Mouse (Mus musculus) neural tube, embryonic 15.5 days (tissue): ENCODE measurements around the gene Phf12. TPM values are rescaled to one million over a fixed set of nuclear protein-coding genes. Genes with fewer than 3 reads are reported as not detected.

Experiments used
- ATAC-seq: fragments of 200-750 bp; cut with Nextera tagmentation; 2 replicates; pipeline ENCODE4 v1.8.0; 2017; ENCODE audit warnings: mild to moderate bottlenecking, moderate TSS enrichment, moderate library complexity; ENCODE audit not compliant: low FRiP score
- H3K27ac ChIP-seq: fragments of 300-500 bp; sonication (generic); replicated peaks from 2 replicates; pipeline ENCODE4 v1.5.1; 2015; ENCODE audit warnings: mild to moderate bottlenecking, inconsistent platforms
- H3K27me3 ChIP-seq: fragments of 300-500 bp; sonication (generic); replicated peaks from 2 replicates; pipeline ENCODE4 v1.6.1; 2015; ENCODE audit warnings: inconsistent platforms
- H3K36me3 ChIP-seq: fragments of 300-500 bp; sonication (generic); 2 replicates; pipeline ENCODE4 v1.6.1; 2015; ENCODE audit warnings: inconsistent platforms
- H3K4me1 ChIP-seq: fragments of 300-500 bp; sonication (generic); 2 replicates; pipeline ENCODE4 v1.6.1; 2015; ENCODE audit warnings: inconsistent platforms
- H3K4me2 ChIP-seq: fragments of 300-500 bp; sonication (generic); 2 replicates; pipeline ENCODE4 v1.6.1; 2015; ENCODE audit warnings: inconsistent platforms, mild to moderate bottlenecking, moderate library complexity
- H3K4me3 ChIP-seq: fragments of 300-500 bp; sonication (generic); replicated peaks from 2 replicates; pipeline ENCODE4 v1.5.1; 2015; ENCODE audit warnings: mild to moderate bottlenecking, inconsistent platforms
- H3K9ac ChIP-seq: fragments of 300-500 bp; sonication (generic); replicated peaks from 2 replicates; pipeline ENCODE4 v1.6.1; 2015; ENCODE audit warnings: mild to moderate bottlenecking, inconsistent platforms
- H3K9me3 ChIP-seq: fragments of 300-500 bp; sonication (generic); replicated peaks from 2 replicates; pipeline ENCODE4 v1.6.1; 2016; ENCODE audit warnings: inconsistent platforms
- whole genome bisulfite sequencing: fragments of 180-500 bp; shearing (Covaris S2); methylation state at CpG from one replicate; pipeline ENCODE4 v1.1.7; 2015; ENCODE audit warnings: mixed read lengths; 5-methylcytosine and 5-hydroxymethylcytosine counted together
- polyA plus RNA-seq: library from polyadenylated mRNA; unstranded; fragments of >200 nt; fragmentation: Nextera tagmentation; extraction: Ambion mirVana; gene quantifications from 2 replicates; pipeline ENCODE4 v1.2.1, GENCODE M21; 2015

Gene Phf12
- polyA plus RNA-seq, 1 experiment from 2014 or later, result 14.6 TPM

- no peaks in the 10 kb centered on the region for H3K27me3 ChIP-seq
- 86% methylated on average over 3 of the region's 3 CpGs for WGBS
- H3K36me3 ChIP-seq, result peaks cover 18% of the 10 kb centered on the region
- peak overlapping the region; percentile 91 for H3K27ac ChIP-seq
- H3K9ac ChIP-seq, result peak overlapping the region; percentile 94
- ATAC-seq, result no peak
- peaks cover 25% of the 10 kb centered on the region for H3K4me1 ChIP-seq
- H3K9me3 ChIP-seq, result no peaks in the 10 kb centered on the region
- peak overlapping the region; percentile 87 for H3K4me2 ChIP-seq
- H3K4me3 ChIP-seq, result peak overlapping the region; percentile 85
Measured at GRCm38 (mm10) chr11:77985541-77986065, 3.0 kb downstream of the Phf12 start.

DNA sequence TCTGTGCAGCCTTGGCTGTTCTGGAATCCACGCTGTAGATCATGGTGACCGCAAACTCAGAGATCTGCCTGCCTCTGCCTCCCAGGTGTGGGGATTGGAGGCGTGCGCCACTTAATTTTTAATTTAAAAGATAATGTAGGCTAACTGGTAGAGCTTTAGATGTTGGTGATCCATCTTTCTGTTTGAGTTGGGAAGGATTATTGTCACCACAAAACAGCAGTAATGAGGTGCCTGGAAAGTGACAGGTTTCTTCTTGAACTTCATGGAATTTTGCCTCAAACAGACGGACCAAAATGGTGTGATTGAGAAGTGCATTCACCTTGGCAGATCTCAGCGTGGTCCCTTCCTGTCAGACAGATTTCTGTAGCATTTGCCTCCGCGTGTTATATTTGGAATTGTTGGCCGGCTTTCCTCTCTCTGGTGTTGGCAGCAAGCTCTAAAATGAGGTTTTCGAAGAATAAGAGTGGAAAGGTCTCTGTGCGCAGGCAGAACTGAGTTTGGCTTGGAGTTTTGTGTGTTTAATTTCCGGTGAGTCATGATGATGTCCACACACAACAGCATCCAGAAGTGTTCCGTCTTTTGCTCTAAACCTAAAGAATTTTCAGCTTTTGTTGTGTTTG lies 6.6 kb downstream of the Phf12 start:
- 94% methylated on average over 13 of the region's 13 CpGs for WGBS
- no peak for ATAC-seq
- Histone ChIP-seq H3K36me3 (peaks cover 22% of the 10 kb centered on the region), H3K4me2 (no peak overlapping the region), H3K4me3 (no peak overlapping the region), H3K27me3 (no peaks in the 10 kb centered on the region), H3K9ac (no peak overlapping the region), H3K27ac (no peak overlapping the region), H3K4me1 (peaks cover 17% of the 10 kb centered on the region), H3K9me3 (no peaks in the 10 kb centered on the region)

DNA sequence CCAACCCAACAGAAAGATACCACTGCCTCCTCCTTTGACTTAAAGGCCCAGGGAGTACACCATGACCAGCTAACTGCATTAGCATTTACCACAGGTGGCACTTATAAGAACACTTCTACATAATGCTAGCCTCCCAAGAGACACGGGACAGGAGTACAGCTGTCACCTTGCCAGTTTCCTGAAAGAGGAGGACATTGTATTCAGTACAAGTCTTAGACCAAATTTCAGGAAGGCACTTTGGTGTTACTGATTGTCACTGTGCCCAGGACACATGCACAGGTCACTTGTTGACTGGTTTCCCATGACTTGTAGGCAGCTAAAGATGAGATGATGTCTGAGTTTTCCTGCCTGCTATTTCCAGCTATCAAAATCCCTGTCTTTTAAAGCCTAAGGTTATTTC lies 13.0 kb downstream of the Phf12 start:
- Histone ChIP-seq H3K4me1 (no peaks in the 10 kb centered on the region), H3K9ac (no peak overlapping the region), H3K9me3 (no peaks in the 10 kb centered on the region), H3K4me3 (no peak overlapping the region), H3K27me3 (no peaks in the 10 kb centered on the region), H3K27ac (no peak overlapping the region), H3K36me3 (peaks cover 3% of the 10 kb centered on the region; the same call in 1 of the 2 replicates), H3K4me2 (no peak overlapping the region)
- no peak for ATAC-seq
- whole genome bisulfite sequencing, result 74% methylated on average over 1 of the region's 1 CpGs

- Histone ChIP-seq H3K9me3 (no peaks in the 10 kb centered on the region), H3K36me3 (peaks cover 47% of the 10 kb centered on the region), H3K27ac (no peak overlapping the region), H3K27me3 (no peaks in the 10 kb centered on the region), H3K4me2 (no peak overlapping the region), H3K4me3 (no peak overlapping the region), H3K4me1 (peaks cover 3% of the 10 kb centered on the region; the same call in 1 of the 2 replicates), H3K9ac (no peak overlapping the region)
- no peak for ATAC-seq
- 96% methylated on average over 5 of the region's 5 CpGs for WGBS
Measured at GRCm38 (mm10) chr11:78006446-78006845, 23.9 kb downstream of the Phf12 start.

- Histone ChIP-seq H3K9ac (no peak overlapping the region), H3K4me3 (no peak overlapping the region), H3K4me2 (no peak overlapping the region), H3K9me3 (no peaks in the 10 kb centered on the region), H3K36me3 (peaks cover 83% of the 10 kb centered on the region), H3K4me1 (no peaks in the 10 kb centered on the region), H3K27ac (no peak overlapping the region), H3K27me3 (no peaks in the 10 kb centered on the region)
- 19% methylated on average over 4 of the region's 4 CpGs for WGBS
- ATAC-seq, result peak; percentile 65; the same call in 1 of the 2 replicates
Measured at GRCm38 (mm10) chr11:78019676-78020075, 37.1 kb downstream of the Phf12 start.

- no peaks in the 10 kb centered on the region for H3K9me3 ChIP-seq
- no peak overlapping the region for H3K27ac ChIP-seq
- H3K27me3 ChIP-seq, result no peaks in the 10 kb centered on the region
- H3K4me1 ChIP-seq, result no peaks in the 10 kb centered on the region
- no peak overlapping the region for H3K9ac ChIP-seq
- no peak overlapping the region for H3K4me3 ChIP-seq
- no peak for ATAC-seq
- WGBS, result 86% methylated on average over 8 of the region's 8 CpGs
- no peak overlapping the region for H3K4me2 ChIP-seq
- H3K36me3 ChIP-seq, result peaks cover 80% of the 10 kb centered on the region
Measured at GRCm38 (mm10) chr11:78023607-78024006, 41.1 kb downstream of the Phf12 start.

DNA sequence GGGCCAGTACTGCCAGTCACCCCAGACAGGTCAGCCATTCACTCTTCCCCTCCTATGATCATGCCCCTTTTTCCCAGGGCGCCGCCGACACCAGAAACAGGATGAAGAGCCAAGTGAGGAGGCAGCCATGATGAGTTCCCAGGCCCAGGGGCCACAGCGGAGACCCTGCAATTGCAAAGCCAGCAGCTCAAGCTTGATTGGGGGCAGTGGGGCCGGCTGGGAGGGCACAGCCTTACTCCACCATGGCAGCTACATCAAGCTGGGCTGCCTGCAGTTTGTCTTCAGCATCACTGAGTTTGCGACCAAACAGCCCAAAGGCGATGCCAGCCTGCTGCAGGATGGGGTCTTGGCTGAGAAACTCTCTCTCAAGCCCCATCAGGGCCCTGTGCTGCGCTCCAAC lies 46.7 kb downstream of the Phf12 start:
- Histone ChIP-seq H3K36me3 (peaks cover 54% of the 10 kb centered on the region), H3K4me3 (no peak overlapping the region), H3K9ac (no peak overlapping the region), H3K9me3 (no peaks in the 10 kb centered on the region), H3K27me3 (no peaks in the 10 kb centered on the region), H3K4me2 (no peak overlapping the region), H3K4me1 (peaks cover 31% of the 10 kb centered on the region), H3K27ac (no peak overlapping the region)
- no peak for ATAC-seq
- 86% methylated on average over 8 of the region's 8 CpGs for WGBS

- H3K9ac ChIP-seq, result no peak overlapping the region
- H3K27me3 ChIP-seq, result no peaks in the 10 kb centered on the region
- H3K4me3 ChIP-seq, result no peak overlapping the region
- no peak for ATAC-seq
- no peak overlapping the region for H3K4me2 ChIP-seq
- peaks cover 41% of the 10 kb centered on the region for H3K4me1 ChIP-seq
- peaks cover 48% of the 10 kb centered on the region for H3K36me3 ChIP-seq
- H3K27ac ChIP-seq, result no peak overlapping the region
- H3K9me3 ChIP-seq, result no peaks in the 10 kb centered on the region
- 72% methylated on average over 2 of the region's 2 CpGs for WGBS
Measured at GRCm38 (mm10) chr11:78030600-78030999, 48.0 kb downstream of the Phf12 start.

GRCm38 (mm10) chr11:78031389-78031788 lies 48.8 kb downstream of the Phf12 start:
- peak overlapping the region; percentile 95 for H3K9ac ChIP-seq
- 40% methylated on average over 6 of the region's 6 CpGs for WGBS
- H3K27me3 ChIP-seq, result no peaks in the 10 kb centered on the region
- H3K4me3 ChIP-seq, result peak overlapping the region; percentile 82
- peak overlapping the region; percentile 79 for H3K4me2 ChIP-seq
- no peaks in the 10 kb centered on the region for H3K9me3 ChIP-seq
- no peak for ATAC-seq
- peaks cover 41% of the 10 kb centered on the region for H3K4me1 ChIP-seq
- H3K27ac ChIP-seq, result peak overlapping the region; percentile 97
- H3K36me3 ChIP-seq, result peaks cover 40% of the 10 kb centered on the region

DNA sequence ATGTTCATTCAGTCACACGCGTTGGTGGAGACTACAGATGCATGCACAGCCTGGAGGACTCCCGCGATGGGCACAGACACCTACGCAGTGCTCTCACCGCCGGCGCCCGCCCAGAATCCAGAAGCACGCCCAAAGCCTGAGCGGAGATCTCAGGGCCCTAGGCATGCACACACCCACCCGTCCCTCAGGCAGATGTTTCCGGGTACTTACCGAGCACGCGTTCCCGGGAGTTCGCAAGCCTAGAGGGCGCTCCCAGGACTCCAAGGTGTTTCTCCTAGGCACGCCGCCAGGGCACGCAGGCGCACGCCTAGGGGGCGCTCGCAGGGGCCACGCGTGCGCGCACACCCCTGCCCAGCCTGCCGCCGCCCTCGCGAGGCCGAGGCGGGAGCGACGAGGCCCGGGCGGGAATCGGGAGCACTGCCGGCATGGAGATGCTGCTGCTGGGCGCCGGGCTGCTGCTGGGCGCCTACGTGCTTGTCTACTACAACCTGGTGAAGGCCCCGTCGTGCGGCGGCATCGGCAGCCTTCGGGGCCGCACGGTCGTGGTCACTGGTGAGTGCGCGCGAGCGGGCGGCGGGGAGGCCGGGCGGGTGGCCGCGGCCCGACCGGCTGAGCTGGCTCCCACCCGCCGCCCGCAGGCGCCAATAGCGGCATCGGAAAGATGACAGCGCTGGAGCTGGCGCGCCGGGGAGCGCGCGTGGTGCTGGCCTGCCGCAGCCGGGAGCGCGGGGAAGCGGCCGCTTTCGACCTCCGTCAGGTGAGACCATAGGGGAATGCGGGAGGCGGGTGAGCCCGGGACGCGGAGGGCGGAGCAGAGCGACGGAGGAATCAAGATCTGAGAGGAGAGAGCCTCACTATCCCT lies 49.6 kb downstream of the Phf12 start, which contains the start of gene Dhrs13:
Dhrs13 (plus strand) TSS at position 334 of the 862 bp plus-strand sequence.
- H3K4me2 ChIP-seq, result peak within 1 kb of the TSS; percentile 79
- H3K4me1 ChIP-seq, result peaks cover 44% of the 10 kb centered on the region
- no peaks in the 10 kb centered on the region for H3K9me3 ChIP-seq
- peak within 1 kb of the TSS; percentile 82 for H3K4me3 ChIP-seq
- peak within 1 kb of the TSS; percentile 97 for H3K27ac ChIP-seq
- peak within 1 kb of the TSS; percentile 95 for H3K9ac ChIP-seq
- no peaks in the 10 kb centered on the region for H3K27me3 ChIP-seq
- ATAC-seq, result peak; percentile 92
- under 1% methylated on average over 95 of the region's 96 CpGs for WGBS
- peaks cover 32% of the 10 kb centered on the region for H3K36me3 ChIP-seq

DNA sequence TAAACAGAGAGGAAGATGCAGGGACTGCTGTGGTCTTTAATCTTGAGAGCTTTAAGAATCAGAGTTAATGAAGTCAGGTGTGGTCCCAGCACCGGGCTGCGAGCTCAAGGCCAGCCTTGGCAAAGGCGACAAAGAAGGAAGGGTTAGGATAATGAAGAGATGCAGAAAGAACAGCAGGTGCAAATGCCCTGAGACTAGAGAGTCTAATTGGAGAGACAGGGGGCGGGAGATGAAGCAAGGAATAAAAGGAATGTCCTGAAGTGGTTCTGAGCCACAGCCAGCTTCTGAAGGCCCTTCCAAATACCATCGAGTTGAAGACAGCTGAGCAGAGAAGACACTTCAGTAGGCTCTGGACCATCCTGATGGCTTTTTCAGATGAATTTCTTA lies 50.2 kb downstream of the Phf12 start:
- Histone ChIP-seq H3K9me3 (no peaks in the 10 kb centered on the region), H3K27ac (peak overlapping the region; percentile 97), H3K36me3 (peaks cover 26% of the 10 kb centered on the region), H3K4me2 (peak overlapping the region; percentile 79), H3K27me3 (no peaks in the 10 kb centered on the region), H3K9ac (peak overlapping the region; percentile 95), H3K4me3 (peak overlapping the region; percentile 82), H3K4me1 (peaks cover 50% of the 10 kb centered on the region)
- ATAC-seq, result no peak
- WGBS, result 8% methylated on average over 5 of the region's 5 CpGs
